Mouse (Mus musculus): Measurements from ENCODE around the gene Rhox12. TPM values are rescaled to one million over a fixed set of nuclear protein-coding genes. Genes with fewer than 3 reads are reported as not detected.
A peak's percentile ranks its signal among the peaks of the same experiment; 100 is the strongest.

Rhox12 gene
- not detected in 2 replicates for polyA plus RNA-seq (2015; fragmentation: Nextera tagmentation; extraction: Ambion mirVana)

- Histone ChIP-seq H3K36me3 (no peaks in the 10 kb centered on the region), H3K9ac (no peak within 1 kb of the TSS), H3K27me3 (no peaks in the 10 kb centered on the region), H3K27ac (replicated peaks) (no peak within 1 kb of the TSS), H3K9me3 (no peaks in the 10 kb centered on the region), H3K4me2 (no peak within 1 kb of the TSS), H3K4me1 (replicated peaks) (no peaks in the 10 kb centered on the region), H3K4me3 (no peak within 1 kb of the TSS)
- ATAC-seq (ENCODE audit: low read depth) = no peak
- 75% methylated on average over 4 of the region's 4 CpGs for WGBS
Observed at GRCm38 (mm10) chrX:38110807-38111206, at the start of gene Rhox12. Rhox12 (minus strand) TSS chrX:38110907.

- 64% methylated on average over 1 of the region's 1 CpGs for WGBS
- no peak overlapping the region for H3K4me2 ChIP-seq
- H3K9ac ChIP-seq = no peak overlapping the region
- no peaks in the 10 kb centered on the region for H3K36me3 ChIP-seq
- H3K4me3 ChIP-seq = no peak overlapping the region
- no peak overlapping the region for H3K27ac ChIP-seq (replicated peaks)
- H3K9me3 ChIP-seq = no peaks in the 10 kb centered on the region
- H3K27me3 ChIP-seq = no peaks in the 10 kb centered on the region
- H3K4me1 ChIP-seq (replicated peaks) = no peaks in the 10 kb centered on the region
- ATAC-seq (ENCODE audit: low read depth) = no peak
Observed at GRCm38 (mm10) chrX:38159097-38159496, 48.4 kb upstream of the Rhox12 start.

GRCm38 (mm10) chrX:38121478-38121877 lies 10.8 kb upstream of the Rhox12 start:
- Histone ChIP-seq H3K4me3 (no peak overlapping the region), H3K27ac (replicated peaks) (no peak overlapping the region), H3K4me2 (no peak overlapping the region), H3K36me3 (no peaks in the 10 kb centered on the region), H3K9me3 (0 out of 2 replicates have a peak, but pooled peaks cover 13% of the 10 kb centered on the region), H3K9ac (no peak overlapping the region), H3K27me3 (no peaks in the 10 kb centered on the region), H3K4me1 (replicated peaks) (no peaks in the 10 kb centered on the region)
- ATAC-seq (ENCODE audit: low read depth) = no peak
- WGBS = 87% methylated on average over 34 of the region's 34 CpGs

- 96% methylated on average over 20 of the region's 20 CpGs for WGBS
- no peak for ATAC-seq (ENCODE audit: low read depth)
- Histone ChIP-seq H3K4me3 (no peak within 1 kb of the TSS), H3K36me3 (no peaks in the 10 kb centered on the region), H3K9me3 (0 out of 2 replicates have a peak, but pooled peaks cover 13% of the 10 kb centered on the region), H3K27me3 (no peaks in the 10 kb centered on the region), H3K9ac (no peak within 1 kb of the TSS), H3K27ac (replicated peaks) (no peak within 1 kb of the TSS), H3K4me2 (no peak within 1 kb of the TSS), H3K4me1 (replicated peaks) (no peaks in the 10 kb centered on the region)
Observed at GRCm38 (mm10) chrX:38120982-38121381, 10.3 kb upstream of the Rhox12 start, which contains the start of gene Rhox13. Rhox13 (plus strand) TSS chrX:38121219.

GRCm38 (mm10) chrX:38085041-38085440 lies 25.7 kb downstream of the Rhox12 start, which contains the start of gene Rhox11:
Rhox11 (minus strand) TSS chrX:38085141.
- no peak for ATAC-seq (ENCODE audit: low read depth)

GRCm38 (mm10) chrX:38084226-38084625 lies 26.5 kb downstream of the Rhox12 start:
- H3K9ac ChIP-seq = no peak overlapping the region
- H3K4me3 ChIP-seq = no peak overlapping the region
- H3K4me2 ChIP-seq = no peak overlapping the region
- H3K27me3 ChIP-seq = no peaks in the 10 kb centered on the region
- no peak overlapping the region for H3K27ac ChIP-seq (replicated peaks)
- no peaks in the 10 kb centered on the region for H3K36me3 ChIP-seq
- 14% methylated on average over 12 of the region's 12 CpGs for WGBS
- no peaks in the 10 kb centered on the region for H3K4me1 ChIP-seq (replicated peaks)
- H3K9me3 ChIP-seq = no peaks in the 10 kb centered on the region
- ATAC-seq (ENCODE audit: low read depth) = peak; percentile 15; the same call in 1 of the 2 replicates

More at GRCm38 (mm10) chrX:38085041-38085440, 25.7 kb downstream of the Rhox12 start, which contains the start of gene Rhox11:
- Histone ChIP-seq H3K9me3 (no peaks in the 10 kb centered on the region), H3K4me2 (no peak within 1 kb of the TSS), H3K27ac (replicated peaks) (no peak within 1 kb of the TSS), H3K4me1 (replicated peaks) (no peaks in the 10 kb centered on the region), H3K4me3 (no peak within 1 kb of the TSS), H3K9ac (no peak within 1 kb of the TSS), H3K27me3 (no peaks in the 10 kb centered on the region), H3K36me3 (no peaks in the 10 kb centered on the region)
- 86% methylated on average over 9 of the region's 9 CpGs for WGBS

- Histone ChIP-seq H3K9me3 (no peaks in the 10 kb centered on the region), H3K4me2 (no peak within 1 kb of the TSS), H3K4me1 (replicated peaks) (no peaks in the 10 kb centered on the region), H3K9ac (no peak within 1 kb of the TSS), H3K4me3 (no peak within 1 kb of the TSS), H3K36me3 (no peaks in the 10 kb centered on the region), H3K27ac (replicated peaks) (no peak within 1 kb of the TSS), H3K27me3 (no peaks in the 10 kb centered on the region)
- ATAC-seq (ENCODE audit: low read depth) = no peak
- 90% methylated on average over 11 of the region's 11 CpGs for WGBS
Observed at GRCm38 (mm10) chrX:38066175-38066574, 44.5 kb downstream of the Rhox12 start, which contains the start of gene Rhox10. Rhox10 (plus strand) TSS chrX:38066475.

GRCm38 (mm10) chrX:38061544-38061943 lies 49.2 kb downstream of the Rhox12 start:
- H3K27ac ChIP-seq (replicated peaks) = no peak overlapping the region
- H3K9me3 ChIP-seq = no peaks in the 10 kb centered on the region
- H3K27me3 ChIP-seq = no peaks in the 10 kb centered on the region
- ATAC-seq (ENCODE audit: low read depth) = no peak
- no peaks in the 10 kb centered on the region for H3K36me3 ChIP-seq
- H3K4me1 ChIP-seq (replicated peaks) = no peaks in the 10 kb centered on the region
- H3K4me3 ChIP-seq = no peak overlapping the region
- WGBS = 0% methylated on average over 1 of the region's 1 CpGs
- no peak overlapping the region for H3K9ac ChIP-seq
- H3K4me2 ChIP-seq = no peak overlapping the region

Other genes with a start within 250 kb of the Rhox12 start
- gene Rhox8, start 232.0 kb downstream of the Rhox12 start, polyA plus RNA-seq (2015; fragmentation: Nextera tagmentation; extraction: Ambion mirVana) = not detected in 2 replicates
- not detected in 2 replicates for gene Rhox7b, start 213.7 kb downstream of the Rhox12 start, polyA plus RNA-seq (2015; fragmentation: Nextera tagmentation; extraction: Ambion mirVana)
- gene Rhox9, start 209.1 kb downstream of the Rhox12 start, polyA plus RNA-seq (2015; fragmentation: Nextera tagmentation; extraction: Ambion mirVana) = not detected in 2 replicates
- gene Btg1-ps1, start 92.1 kb downstream of the Rhox12 start, polyA plus RNA-seq (2015; fragmentation: Nextera tagmentation; extraction: Ambion mirVana) = not detected in 2 replicates
- gene Btg1-ps2, start 67.8 kb downstream of the Rhox12 start, polyA plus RNA-seq (2015; fragmentation: Nextera tagmentation; extraction: Ambion mirVana) = not detected in 2 replicates
- not detected in 2 replicates for gene Rhox10, start 44.4 kb downstream of the Rhox12 start, polyA plus RNA-seq (2015; fragmentation: Nextera tagmentation; extraction: Ambion mirVana)
- not detected in 2 replicates for gene Rhox11, start 25.8 kb downstream of the Rhox12 start, polyA plus RNA-seq (2015; fragmentation: Nextera tagmentation; extraction: Ambion mirVana)
- gene Rhox13, start 10.3 kb upstream of the Rhox12 start, polyA plus RNA-seq (2015; fragmentation: Nextera tagmentation; extraction: Ambion mirVana) = not detected in 2 replicates
- gene Zbtb33, start 78.9 kb upstream of the Rhox12 start, polyA plus RNA-seq (2015; fragmentation: Nextera tagmentation; extraction: Ambion mirVana) = 5.1 and 6.8 TPM in 2 replicates
- 43.8 and 44.0 TPM in 2 replicates for gene Tmem255a, start 141.5 kb upstream of the Rhox12 start, polyA plus RNA-seq (2015; fragmentation: Nextera tagmentation; extraction: Ambion mirVana)
- gene Atp1b4, start 205.3 kb upstream of the Rhox12 start, polyA plus RNA-seq (2015; fragmentation: Nextera tagmentation; extraction: Ambion mirVana) = 0.14 and 0.21 TPM in 2 replicates